Mouse (Mus musculus) testis, adult 10 weeks (tissue): ENCODE data around the gene Mrgpra4. TPM values are rescaled to one million over a fixed set of nuclear protein-coding genes. Genes with fewer than 3 reads are reported as not detected.

ENCODE experiments used
- polyA plus RNA-seq: library from polyadenylated mRNA; stranded (reverse); fragments of 350-450 nt; fragmentation: Illumina TruSeq; extraction: RNeasy Lipid Tissue Mini Kit (QIAGEN cat#74804); gene quantifications from one replicate; pipeline ENCODE4 v1.2.3, GENCODE M21; 2014; ENCODE audit warnings: low read depth, low replicate concordance

Gene Mrgpra4
- not detected for polyA plus RNA-seq

DNA sequence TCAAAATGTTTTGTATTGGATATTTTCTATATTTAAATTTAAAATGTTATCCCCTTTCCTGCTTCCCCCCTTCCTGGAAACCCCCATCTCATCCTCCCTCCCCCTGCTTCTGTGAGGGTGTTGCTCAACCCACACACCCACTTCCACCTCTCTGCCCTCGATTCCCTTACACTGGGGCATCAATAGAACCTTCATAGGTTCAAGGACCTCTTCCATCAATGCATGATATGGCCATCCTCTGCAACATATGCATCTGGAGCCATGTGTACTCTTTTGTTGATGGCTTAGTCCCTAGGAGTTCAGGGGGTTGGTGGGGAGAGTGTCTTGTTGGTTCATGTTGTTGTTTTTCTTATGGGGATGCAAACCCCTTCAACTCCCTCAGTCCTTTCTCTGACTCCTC is at the start of gene Mrgpra4:
Gene Mrgpra4, minus strand, starts transcription at position 101 of the 400 bp plus-strand sequence.

DNA sequence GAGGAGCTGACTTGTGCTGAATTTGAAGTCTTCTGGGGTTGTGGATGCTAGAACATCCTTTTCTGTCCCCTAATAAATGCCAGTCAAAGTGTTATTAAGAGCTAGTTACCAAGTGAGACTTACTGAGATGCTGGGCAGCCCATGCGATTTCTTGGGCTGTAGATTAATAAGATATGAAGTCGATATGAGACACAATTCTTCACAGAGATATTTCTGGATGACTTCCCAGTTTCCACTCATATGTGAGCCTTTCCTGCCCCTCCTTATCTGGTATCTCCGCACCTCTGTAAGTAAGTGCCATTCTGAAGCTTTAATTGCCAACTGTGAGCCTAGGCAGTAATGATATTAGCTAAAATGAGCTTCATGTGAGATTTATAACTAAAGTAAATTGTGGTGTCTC is 45.6 kb upstream of the Mrgpra4 start, which contains the start of gene Mrgprx1:
Gene Mrgprx1, minus strand, starts transcription at position 101 of the 400 bp plus-strand sequence.

Other genes with a start within 250 kb of the Mrgpra4 start
- not detected for gene Mrgprx1, start 45.5 kb upstream of the Mrgpra4 start, polyA plus RNA-seq
- not detected for gene Mrgprb5, start 186.9 kb upstream of the Mrgpra4 start, polyA plus RNA-seq
- gene Mrgprb4, start 217.2 kb upstream of the Mrgpra4 start, polyA plus RNA-seq = not detected